Mouse (Mus musculus): ENCODE measurements around the gene Lrrc29.

- no peak for TF ChIP-seq CTCF (IDR thresholded peaks at IDR 0.05; ENCODE audit: low read depth, low read length)
- TF ChIP-seq POLR2A (IDR thresholded peaks at IDR 0.05; ENCODE audit: extremely low read depth, insufficient read depth, low read length), result no peak
Observed at GRCm38 (mm10) chr8:105312891-105313481, 13.1 kb downstream of the Lrrc29 start.

Data from liver, adult 2 months (tissue).